Mouse (Mus musculus): ENCODE results near the gene Akap11. TPM values are rescaled to one million over a fixed set of nuclear protein-coding genes. Genes with fewer than 3 reads are reported as not detected.
"Not testable (repeated sequence)": the region's sequence is repeated elsewhere in the genome, so short reads cannot be mapped to it uniquely, and the experiment has no call there.

Akap11 gene
- polyA plus RNA-seq, 1 experiment = 11.4 TPM

DNA sequence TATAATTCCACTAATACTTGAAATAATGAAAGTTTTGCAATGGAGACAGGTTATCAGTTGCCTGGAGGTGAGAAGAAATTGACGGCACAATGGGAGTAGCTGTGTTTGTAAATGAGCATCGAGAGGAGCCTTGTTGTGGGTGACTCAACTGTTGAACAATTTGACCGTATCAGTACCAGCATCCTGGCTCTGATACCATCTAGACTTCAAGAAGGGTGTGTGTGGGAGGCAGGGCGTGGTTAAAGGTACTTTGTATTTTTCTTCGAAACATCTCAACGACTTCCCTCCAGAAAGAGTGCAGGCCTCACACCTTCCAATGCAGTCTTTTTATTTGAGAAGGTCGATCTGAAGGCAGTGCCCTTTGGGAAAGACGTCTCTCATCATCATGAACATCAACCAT lies 22.4 kb upstream of the Akap11 start:
- TF ChIP-seq SRF (IDR thresholded peaks at IDR 0.05; ENCODE audit: control insufficient read depth, insufficient read length, low read depth) (no peak), USF1 (IDR thresholded peaks at IDR 0.05; ENCODE audit: low read depth) (no peak), MAX (IDR thresholded peaks at IDR 0.05; ENCODE audit: low read depth) (no peak), MYOD1 (IDR thresholded peaks at IDR 0.05; ENCODE audit: control insufficient read depth in 1 of 3, insufficient read length in 2 of 3, low read depth in 2 of 3) (no peak), REST (IDR thresholded peaks at IDR 0.05; ENCODE audit: insufficient read depth, insufficient read length) (no peak), E2F4 (IDR thresholded peaks at IDR 0.05; ENCODE audit: insufficient read depth) (no peak), POLR2AphosphoS2 (IDR thresholded peaks at IDR 0.05; ENCODE audit: insufficient read length, low read depth) (no peak), MYOG (IDR thresholded peaks at IDR 0.05; ENCODE audit: control insufficient read depth in 1 of 3, insufficient read depth in 1 of 3, insufficient read length in 2 of 3, low read depth in 2 of 3) (no peak), TCF3 (IDR thresholded peaks at IDR 0.05; ENCODE audit: insufficient read length, low read depth) (no peak), TCF12 (IDR thresholded peaks at IDR 0.05; ENCODE audit: insufficient read depth, poor library complexity, severe bottlenecking) (no peak), CEBPB (IDR thresholded peaks at IDR 0.05; ENCODE audit: insufficient read depth, poor library complexity, severe bottlenecking) (no peak), POLR2A (IDR thresholded peaks at IDR 0.05; ENCODE audit: insufficient read length, low read depth) (no peak)
- Histone ChIP-seq H3K4me2 (ENCODE audit: low read depth) (no peak overlapping the region), H3K4me3 (no peak overlapping the region), H3ac (ENCODE audit: control insufficient read depth, insufficient read length) (no peak overlapping the region), H3K79me2 (ENCODE audit: control insufficient read depth, insufficient read depth) (no peaks in the 10 kb centered on the region), H3K27me3 (ENCODE audit: control insufficient read depth, insufficient read depth, insufficient read length) (no peaks in the 10 kb centered on the region), H3K36me3 (ENCODE audit: control insufficient read depth, insufficient read depth) (no peaks in the 10 kb centered on the region)

DNA sequence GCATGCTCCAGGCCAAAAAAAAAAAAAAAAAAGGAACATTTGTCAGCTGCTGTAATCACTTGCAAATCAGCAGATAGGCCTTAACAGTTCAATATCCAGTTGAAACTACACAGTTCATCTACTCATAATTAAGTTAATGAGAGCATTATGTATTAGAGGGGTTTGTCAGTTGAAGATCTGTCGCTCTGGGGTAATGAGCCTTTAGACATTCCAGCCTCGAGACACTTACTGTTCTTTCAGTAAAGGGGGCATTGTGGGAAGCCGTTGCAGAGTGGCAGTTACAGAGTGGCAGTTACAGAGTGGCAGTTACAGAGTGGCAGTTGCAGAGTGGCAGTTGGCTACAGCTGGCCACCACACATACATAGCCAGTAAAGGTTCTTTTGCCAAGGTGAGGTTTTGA lies 18.2 kb upstream of the Akap11 start:
- not testable (repeated sequence) for H3ac ChIP-seq (ENCODE audit: control insufficient read depth, insufficient read length); H3K4me2 ChIP-seq (ENCODE audit: low read depth); H3K79me2 ChIP-seq (ENCODE audit: control insufficient read depth, insufficient read depth); H3K4me3 ChIP-seq; H3K36me3 ChIP-seq (ENCODE audit: control insufficient read depth, insufficient read depth); H3K27me3 ChIP-seq (ENCODE audit: control insufficient read depth, insufficient read depth, insufficient read length)

DNA sequence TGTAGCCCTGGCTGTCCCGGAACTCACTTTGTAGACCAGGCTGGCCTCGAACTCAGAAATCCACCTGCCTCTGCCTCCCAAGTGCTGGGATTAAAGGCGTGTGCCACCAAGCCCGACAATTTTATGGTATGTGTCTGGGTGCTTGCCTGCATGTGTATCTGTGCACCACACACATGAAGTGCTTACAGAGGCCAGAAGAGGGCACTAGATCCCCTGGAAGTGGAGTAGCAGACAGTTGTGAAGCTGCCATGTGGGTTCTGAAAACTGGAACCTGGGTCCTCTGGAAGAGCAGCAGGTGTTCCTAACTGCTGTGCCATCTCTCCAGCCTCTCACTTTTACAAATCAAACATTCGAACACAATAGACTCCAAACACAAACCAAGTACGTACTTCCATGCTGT lies 17.1 kb upstream of the Akap11 start:
- Histone ChIP-seq H3K36me3 (ENCODE audit: control insufficient read depth, insufficient read depth) (no peaks in the 10 kb centered on the region), H3K4me3 (no peak overlapping the region), H3ac (ENCODE audit: control insufficient read depth, insufficient read length) (no peak overlapping the region), H3K79me2 (ENCODE audit: control insufficient read depth, insufficient read depth) (no peaks in the 10 kb centered on the region), H3K4me2 (ENCODE audit: low read depth) (no peak overlapping the region), H3K27me3 (ENCODE audit: control insufficient read depth, insufficient read depth, insufficient read length) (no peaks in the 10 kb centered on the region)
- TF ChIP-seq TCF3 (IDR thresholded peaks at IDR 0.05; ENCODE audit: insufficient read length, low read depth) (no peak), SRF (IDR thresholded peaks at IDR 0.05; ENCODE audit: control insufficient read depth, insufficient read length, low read depth) (no peak), MYOD1 (IDR thresholded peaks at IDR 0.05; ENCODE audit: control insufficient read depth in 1 of 3, insufficient read length in 2 of 3, low read depth in 2 of 3) (no peak)

DNA sequence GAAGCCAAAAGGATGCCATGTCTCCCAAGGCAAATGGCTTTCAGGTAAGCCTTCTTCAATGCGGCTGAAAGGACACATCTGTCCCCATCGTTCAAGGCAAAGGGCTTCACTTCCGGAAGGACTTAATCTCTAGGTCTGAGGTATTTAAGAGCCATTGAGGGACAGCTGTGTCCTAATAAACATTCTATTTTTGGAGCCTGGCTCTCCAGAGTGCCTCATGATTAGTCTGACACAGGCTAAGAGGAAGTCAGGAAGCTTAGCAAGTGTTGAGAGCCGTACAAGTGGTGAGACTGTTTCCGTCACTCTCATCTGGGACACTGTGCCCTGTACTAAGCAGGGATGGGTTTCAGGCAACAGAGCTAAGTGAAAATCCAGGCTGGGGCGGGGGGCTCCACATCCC lies 12.2 kb upstream of the Akap11 start:
- peak overlapping the region; percentile 8 for H3K4me2 ChIP-seq (ENCODE audit: low read depth)
- peak in 1 of 3 experiments; percentile 60 for TF ChIP-seq MYOG (IDR thresholded peaks at IDR 0.05; ENCODE audit: control insufficient read depth in 1 of 3, insufficient read depth in 1 of 3, insufficient read length in 2 of 3, low read depth in 2 of 3)
- TF ChIP-seq E2F4 (IDR thresholded peaks at IDR 0.05; ENCODE audit: insufficient read depth) = no peak
- no peak for TF ChIP-seq SRF (IDR thresholded peaks at IDR 0.05; ENCODE audit: control insufficient read depth, insufficient read length, low read depth)
- TF ChIP-seq CEBPB (IDR thresholded peaks at IDR 0.05; ENCODE audit: insufficient read depth, poor library complexity, severe bottlenecking) = no peak
- TF ChIP-seq MAX (IDR thresholded peaks at IDR 0.05; ENCODE audit: low read depth) = no peak
- no peak for TF ChIP-seq USF1 (IDR thresholded peaks at IDR 0.05; ENCODE audit: low read depth)
- TF ChIP-seq REST (IDR thresholded peaks at IDR 0.05; ENCODE audit: insufficient read depth, insufficient read length) = no peak
- TF ChIP-seq POLR2A (IDR thresholded peaks at IDR 0.05; ENCODE audit: insufficient read length, low read depth) = no peak
- TF ChIP-seq POLR2AphosphoS2 (IDR thresholded peaks at IDR 0.05; ENCODE audit: insufficient read length, low read depth) = no peak
- peak; percentile 29 for TF ChIP-seq TCF12 (IDR thresholded peaks at IDR 0.05; ENCODE audit: insufficient read depth, poor library complexity, severe bottlenecking)
- no peak for TF ChIP-seq TCF3 (IDR thresholded peaks at IDR 0.05; ENCODE audit: insufficient read length, low read depth)
- peak in 2 of 3 experiments; percentile 33 to 87 for TF ChIP-seq MYOD1 (IDR thresholded peaks at IDR 0.05; ENCODE audit: control insufficient read depth in 1 of 3, insufficient read length in 2 of 3, low read depth in 2 of 3)

DNA sequence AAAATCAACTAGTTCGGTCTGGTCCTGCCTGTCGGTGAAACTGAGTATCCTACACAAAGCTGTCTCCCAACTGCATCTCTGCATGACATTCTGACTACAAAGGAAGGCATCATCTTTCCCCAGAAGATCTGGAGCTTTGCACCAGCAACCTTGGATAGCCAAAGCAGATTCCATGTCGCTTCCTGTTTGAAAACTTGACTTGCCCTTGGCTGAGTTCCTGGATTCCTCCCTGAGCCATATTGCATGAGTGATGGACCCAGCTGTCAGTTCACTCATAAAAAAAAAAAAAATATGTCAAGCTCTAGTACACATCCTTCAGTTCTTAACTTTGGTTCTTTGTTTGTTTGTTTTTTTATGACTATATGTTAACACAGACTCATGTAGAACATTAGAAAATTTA lies 4.7 kb upstream of the Akap11 start:
- Histone ChIP-seq H3K4me3 (no peak overlapping the region), H3K27me3 (ENCODE audit: control insufficient read depth, insufficient read depth, insufficient read length) (no peaks in the 10 kb centered on the region), H3K4me2 (ENCODE audit: low read depth) (no peak overlapping the region), H3K36me3 (ENCODE audit: control insufficient read depth, insufficient read depth) (no peaks in the 10 kb centered on the region), H3K79me2 (ENCODE audit: control insufficient read depth, insufficient read depth) (peaks cover under 1% of the 10 kb centered on the region), H3ac (ENCODE audit: control insufficient read depth, insufficient read length) (no peak overlapping the region)
- TF ChIP-seq MAX (IDR thresholded peaks at IDR 0.05; ENCODE audit: low read depth) = no peak
- no peak for TF ChIP-seq REST (IDR thresholded peaks at IDR 0.05; ENCODE audit: insufficient read depth, insufficient read length)
- TF ChIP-seq MYOD1 (IDR thresholded peaks at IDR 0.05; ENCODE audit: control insufficient read depth in 1 of 3, insufficient read length in 2 of 3, low read depth in 2 of 3) = peak; percentile 14 to 64 (median 48)
- TF ChIP-seq POLR2AphosphoS2 (IDR thresholded peaks at IDR 0.05; ENCODE audit: insufficient read length, low read depth) = no peak

More for the DNA sequence above, 12.2 kb upstream of the Akap11 start:
- H3K4me3 ChIP-seq = no peak overlapping the region
- no peaks in the 10 kb centered on the region for H3K79me2 ChIP-seq (ENCODE audit: control insufficient read depth, insufficient read depth)
- no peaks in the 10 kb centered on the region for H3K36me3 ChIP-seq (ENCODE audit: control insufficient read depth, insufficient read depth)
- no peak overlapping the region for H3ac ChIP-seq (ENCODE audit: control insufficient read depth, insufficient read length)
- no peaks in the 10 kb centered on the region for H3K27me3 ChIP-seq (ENCODE audit: control insufficient read depth, insufficient read depth, insufficient read length)
